Mouse (Mus musculus): ENCODE results near the gene Adamtsl3. TPM values are rescaled to one million over a fixed set of nuclear protein-coding genes. Genes with fewer than 3 reads are reported as not detected.

The Adamtsl3 gene
- total RNA-seq, 2 experiments from 2014 or later = 2.4 to 4.0 TPM

DNA sequence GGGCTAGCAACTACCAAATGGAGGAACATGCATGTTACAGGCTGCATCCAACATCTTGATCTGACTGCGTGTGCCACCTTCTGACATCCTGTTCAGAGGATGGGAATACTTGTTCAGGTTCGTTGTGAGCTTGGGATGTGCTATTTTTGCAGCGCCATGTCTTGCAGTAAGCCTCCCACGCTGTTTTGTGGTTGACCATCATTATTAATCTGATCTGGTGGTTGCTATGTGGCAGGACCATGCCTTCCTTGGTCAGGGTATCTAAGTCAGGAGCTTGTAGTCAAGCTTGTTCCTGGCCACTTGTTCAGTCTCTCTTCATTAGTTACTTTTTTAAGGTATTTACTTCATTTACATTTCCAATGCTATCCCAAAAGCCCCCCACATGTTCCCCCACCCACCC lies 24.7 kb downstream of the Adamtsl3 start:
- DNase-seq (ENCODE audit: low spot score) = no peak

DNA sequence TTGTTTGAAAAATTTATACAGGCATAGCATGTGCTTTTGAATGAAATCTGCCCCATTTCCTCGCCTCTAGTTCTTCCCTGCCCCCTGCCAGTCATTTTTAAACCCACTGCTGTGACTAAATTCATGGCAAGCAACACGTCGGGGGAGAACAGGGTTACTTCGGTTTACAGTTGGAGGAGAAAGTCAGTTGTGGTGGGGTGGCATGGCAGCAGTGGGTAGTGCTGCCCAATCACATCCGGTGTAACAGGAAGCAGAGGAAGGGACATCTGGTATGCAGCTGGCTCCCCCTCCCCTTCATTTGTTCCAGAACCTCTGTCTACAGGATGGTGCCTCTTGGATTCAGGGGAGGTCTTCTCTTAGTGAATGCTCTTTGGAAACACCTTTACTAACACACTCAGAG lies 25.6 kb downstream of the Adamtsl3 start:
- no peak for DNase-seq (ENCODE audit: low spot score)

DNA sequence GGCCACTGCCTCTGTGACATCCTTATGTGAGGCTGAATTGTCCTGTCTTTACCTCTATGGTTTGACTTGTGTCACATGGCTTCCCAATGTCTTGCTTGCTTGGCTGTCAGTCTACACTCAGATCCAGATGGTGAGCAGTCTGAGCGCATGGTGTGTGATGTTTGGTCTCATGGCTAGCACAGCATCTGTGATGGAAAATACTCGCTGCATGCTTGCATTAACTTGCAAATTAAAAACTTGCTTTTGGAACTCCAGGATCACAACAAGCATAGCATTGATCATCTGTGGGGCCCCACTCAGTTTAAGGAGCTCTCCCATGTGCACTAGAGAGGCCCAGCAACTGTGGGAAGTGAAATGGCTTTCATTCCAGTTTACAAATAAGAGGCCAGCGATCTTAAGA lies 29.1 kb downstream of the Adamtsl3 start:
- DNase-seq (ENCODE audit: low spot score) = no peak

GRCm38 (mm10) chr7:82366056-82366455 lies 30.6 kb downstream of the Adamtsl3 start:
- no peak for DNase-seq (ENCODE audit: low spot score)

DNA sequence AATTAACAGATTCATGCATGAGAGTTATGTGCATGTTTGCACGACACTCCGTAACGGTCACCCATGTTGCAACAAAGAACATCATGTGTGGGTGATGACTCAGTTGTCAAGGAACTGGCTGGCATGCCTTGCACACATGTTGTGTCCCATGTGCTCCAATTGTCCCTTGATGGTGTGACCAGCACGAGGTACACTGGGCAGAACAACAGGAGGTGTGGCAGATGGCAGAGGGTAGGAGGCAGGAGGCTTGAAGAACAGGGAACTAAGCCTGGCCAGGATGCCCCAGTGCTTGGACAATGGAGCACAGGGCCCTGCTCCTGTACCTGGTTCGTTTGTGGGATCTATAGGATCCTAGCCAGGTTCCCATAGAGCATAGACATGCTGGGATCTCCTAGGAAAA lies 31.0 kb downstream of the Adamtsl3 start:
- DNase-seq (ENCODE audit: low spot score) = no peak

GRCm38 (mm10) chr7:82368047-82368446 lies 32.6 kb downstream of the Adamtsl3 start:
- no peak for DNase-seq (ENCODE audit: low spot score)

DNA sequence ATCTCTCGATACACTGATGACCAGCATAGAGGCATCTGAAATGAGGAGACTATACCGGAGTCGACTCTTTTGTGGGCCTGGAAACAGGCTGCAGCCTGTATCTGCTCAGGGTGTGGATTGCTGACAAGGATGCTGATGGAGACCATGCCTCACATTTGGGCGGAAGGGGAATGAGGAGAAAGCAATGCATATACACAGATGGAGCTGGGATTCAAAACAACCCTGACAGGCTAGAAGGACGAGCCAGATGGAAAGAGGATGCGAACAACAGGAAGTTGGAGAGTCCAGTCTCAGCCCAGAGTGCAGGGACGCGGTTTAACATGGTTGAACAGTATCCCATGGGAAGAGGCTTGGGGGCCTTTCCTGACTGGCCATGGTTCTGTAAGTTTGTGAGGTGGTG lies 34.6 kb downstream of the Adamtsl3 start:
- DNase-seq (ENCODE audit: low spot score) = no peak

GRCm38 (mm10) chr7:82371411-82371810 lies 35.9 kb downstream of the Adamtsl3 start:
- DNase-seq (ENCODE audit: low spot score) = peak; percentile 84

GRCm38 (mm10) chr7:82378311-82378710 lies 42.8 kb downstream of the Adamtsl3 start:
- no peak for DNase-seq (ENCODE audit: low spot score)

GRCm38 (mm10) chr7:82379765-82380164 lies 44.3 kb downstream of the Adamtsl3 start:
- no peak for DNase-seq (ENCODE audit: low spot score)

DNA sequence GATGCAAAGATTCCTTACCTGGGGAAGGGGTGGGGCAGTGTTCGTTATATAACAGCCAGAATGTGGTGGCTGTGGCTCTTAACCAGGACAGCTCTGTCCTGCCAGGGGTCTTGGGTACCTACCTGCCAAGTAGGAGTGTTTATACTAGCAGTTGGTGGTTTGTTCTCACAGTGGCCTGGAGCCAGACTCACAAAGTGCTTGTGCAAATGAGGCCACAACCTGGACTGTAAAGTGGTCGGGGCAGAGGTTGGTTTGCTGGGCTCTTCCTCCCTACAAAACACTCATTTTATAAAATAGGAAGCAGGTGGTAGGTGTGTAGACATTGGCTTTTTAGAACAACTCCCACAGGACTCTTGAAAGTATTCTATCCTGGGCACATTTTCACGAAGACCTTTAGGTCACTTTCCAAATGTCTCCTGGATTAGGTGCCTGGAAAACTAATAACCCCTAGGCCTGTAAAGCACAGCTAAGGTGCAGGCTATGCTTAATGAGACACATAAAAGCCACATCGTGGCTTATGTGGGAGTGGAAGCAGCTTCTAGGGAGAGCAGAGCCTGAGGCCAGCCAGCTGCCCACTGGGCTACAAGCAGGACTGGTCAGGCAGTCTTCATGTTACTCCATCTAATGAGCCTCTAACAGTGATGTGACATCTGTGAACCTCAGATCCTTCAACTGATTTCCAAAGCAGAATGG lies 47.5 kb downstream of the Adamtsl3 start:
- DNase-seq (ENCODE audit: low spot score) = no peak

- DNase-seq (ENCODE audit: low spot score) = no peak
Measured at GRCm38 (mm10) chr7:82383536-82383848, 48.0 kb downstream of the Adamtsl3 start.

DNA sequence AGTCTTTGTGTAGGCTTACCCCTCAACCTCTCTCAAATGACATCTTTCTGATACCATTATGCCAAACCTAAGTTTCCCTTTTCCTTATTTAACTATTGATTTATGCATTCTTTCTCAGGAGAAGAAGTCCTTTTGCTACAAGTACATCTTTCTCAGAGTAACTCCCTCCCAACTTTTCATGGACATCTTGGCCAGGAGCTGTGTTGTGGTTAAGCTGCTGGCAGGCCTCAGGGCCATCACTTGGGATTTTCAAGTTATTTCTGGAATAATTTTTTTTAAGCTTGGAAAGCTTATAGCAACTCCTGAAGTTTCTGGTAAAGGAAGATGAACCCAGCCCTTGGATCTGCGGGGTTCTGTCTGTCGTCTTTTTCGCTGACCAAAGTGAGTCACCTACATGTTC lies 51.6 kb downstream of the Adamtsl3 start:
- no peak for DNase-seq (ENCODE audit: low spot score)

- DNase-seq (ENCODE audit: low spot score) = no peak
Measured at GRCm38 (mm10) chr7:82394435-82395186, 59.1 kb downstream of the Adamtsl3 start.

DNA sequence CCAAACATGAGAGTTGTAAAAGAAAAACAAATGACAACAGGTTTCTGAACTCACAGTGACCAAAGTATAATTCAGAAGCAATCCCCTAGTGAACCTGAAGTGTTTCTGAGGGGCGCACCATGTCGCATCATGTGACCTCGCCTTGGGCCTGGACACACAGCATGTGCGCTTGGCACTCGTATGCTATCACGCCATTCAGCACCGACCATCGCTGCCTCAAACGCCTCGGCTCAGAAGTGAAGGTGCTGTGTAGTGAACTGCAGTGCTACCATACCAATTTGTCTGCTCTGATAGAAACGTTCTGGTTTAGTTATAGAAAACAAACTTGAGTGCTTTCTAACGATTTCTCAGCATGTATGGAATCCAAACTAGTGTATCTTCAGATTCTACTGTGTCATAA lies 59.7 kb downstream of the Adamtsl3 start:
- DNase-seq (ENCODE audit: low spot score) = no peak

DNA sequence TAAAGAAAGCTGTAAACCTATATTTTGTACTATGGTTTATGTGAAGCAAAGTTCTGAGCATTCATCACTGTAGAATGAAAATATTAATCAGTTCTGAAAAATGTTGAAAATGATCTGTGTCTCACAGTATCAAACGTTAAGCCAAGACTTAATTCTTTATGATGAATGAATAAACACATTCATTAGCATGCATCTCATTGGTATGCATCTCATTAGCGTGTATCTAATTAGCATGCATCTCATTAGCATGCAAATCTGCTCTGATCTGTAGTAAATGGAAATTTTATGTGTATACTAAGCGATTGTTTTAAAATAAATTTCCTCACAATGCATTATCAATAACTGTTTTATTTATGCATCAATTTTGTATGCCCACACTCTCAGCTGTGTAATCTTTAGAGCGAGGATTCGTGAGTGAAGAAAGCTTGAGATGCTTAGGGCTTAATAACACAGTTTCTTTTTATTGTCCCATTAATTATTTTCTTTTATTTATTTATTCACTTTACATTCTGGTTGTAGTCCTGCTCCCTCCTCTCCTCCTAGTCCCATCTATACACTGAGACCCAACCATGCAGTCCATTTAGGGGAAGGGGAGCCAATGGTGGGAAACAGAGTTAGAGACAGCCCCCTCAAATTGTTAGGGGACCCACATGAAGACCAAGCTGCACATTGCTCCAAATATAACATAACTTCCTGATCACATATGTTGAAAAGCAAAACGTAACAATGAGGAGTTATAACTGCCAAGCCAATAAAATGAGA lies 60.4 kb downstream of the Adamtsl3 start:
- DNase-seq (ENCODE audit: low spot score) = no peak

GRCm38 (mm10) chr7:82396869-82397268 lies 61.4 kb downstream of the Adamtsl3 start:
- no peak for DNase-seq (ENCODE audit: low spot score)

DNA sequence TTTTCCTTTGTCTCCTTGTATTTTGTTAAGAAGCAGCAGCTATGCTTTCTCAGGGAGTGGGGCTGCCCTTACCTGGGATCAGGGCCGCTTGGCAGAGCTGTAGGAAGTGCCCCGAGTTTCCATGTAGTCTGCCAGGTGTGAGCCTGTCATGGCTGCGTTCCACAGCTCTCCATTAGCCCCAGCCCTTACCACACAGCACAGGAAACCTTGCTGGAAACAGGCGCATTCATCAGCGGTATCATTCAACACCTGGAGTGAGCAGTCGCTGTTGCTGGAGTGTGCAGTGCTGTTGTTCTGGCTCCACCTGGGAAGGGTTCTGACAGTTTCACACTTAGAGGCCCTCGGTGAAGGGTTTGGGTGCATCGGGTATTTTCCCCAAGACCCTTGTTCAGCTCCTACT lies 62.1 kb downstream of the Adamtsl3 start:
- DNase-seq (ENCODE audit: low spot score) = no peak

- no peak for DNase-seq (ENCODE audit: low spot score)
Measured at GRCm38 (mm10) chr7:82405466-82406045, 70.1 kb downstream of the Adamtsl3 start.

DNA sequence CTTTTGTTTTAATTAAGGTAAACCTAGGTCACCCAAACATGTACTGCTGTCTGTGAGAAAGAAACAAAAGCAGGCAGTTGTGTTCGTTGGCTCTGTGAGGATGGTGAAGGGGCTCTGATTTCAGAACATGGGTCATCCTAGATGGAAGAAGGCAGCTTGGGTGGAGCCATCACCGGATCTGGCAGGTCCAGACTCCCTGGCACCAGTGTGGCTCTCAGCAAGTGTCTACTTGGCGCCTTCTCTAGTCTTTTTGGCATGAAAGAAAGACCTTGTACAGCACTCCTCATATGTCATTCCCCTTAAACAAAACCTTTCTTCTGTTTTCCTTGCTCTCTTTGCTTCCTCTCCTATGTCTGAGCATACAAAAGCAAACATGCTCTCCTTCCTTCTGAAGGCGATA lies 75.5 kb downstream of the Adamtsl3 start:
- no peak for DNase-seq (ENCODE audit: low spot score)

GRCm38 (mm10) chr7:82416653-82417052 lies 81.2 kb downstream of the Adamtsl3 start:
- DNase-seq (ENCODE audit: low spot score) = no peak

DNA sequence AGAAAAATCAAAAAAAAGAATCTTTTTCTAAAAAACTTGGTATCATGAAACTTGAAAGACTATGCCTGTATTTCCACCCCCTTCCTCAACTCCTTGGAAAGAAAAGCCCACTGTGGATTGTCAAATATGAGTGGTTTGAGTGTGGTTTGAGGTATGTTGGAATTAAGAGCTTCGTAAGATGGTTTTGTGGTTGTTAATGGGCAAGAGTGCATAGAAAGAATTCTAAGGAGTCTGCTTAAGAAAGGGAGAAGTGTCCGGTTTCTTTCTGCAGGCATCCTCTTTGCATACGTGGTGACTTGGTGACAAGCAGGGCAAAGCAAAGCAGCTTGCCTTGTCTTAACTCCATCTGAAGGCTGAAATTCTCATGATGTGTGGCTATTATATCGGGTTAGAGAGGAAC lies 81.6 kb downstream of the Adamtsl3 start:
- no peak for DNase-seq (ENCODE audit: low spot score)
